Mouse (Mus musculus): ENCODE measurements around the gene Wnt5a.

Gene Wnt5a

DNA sequence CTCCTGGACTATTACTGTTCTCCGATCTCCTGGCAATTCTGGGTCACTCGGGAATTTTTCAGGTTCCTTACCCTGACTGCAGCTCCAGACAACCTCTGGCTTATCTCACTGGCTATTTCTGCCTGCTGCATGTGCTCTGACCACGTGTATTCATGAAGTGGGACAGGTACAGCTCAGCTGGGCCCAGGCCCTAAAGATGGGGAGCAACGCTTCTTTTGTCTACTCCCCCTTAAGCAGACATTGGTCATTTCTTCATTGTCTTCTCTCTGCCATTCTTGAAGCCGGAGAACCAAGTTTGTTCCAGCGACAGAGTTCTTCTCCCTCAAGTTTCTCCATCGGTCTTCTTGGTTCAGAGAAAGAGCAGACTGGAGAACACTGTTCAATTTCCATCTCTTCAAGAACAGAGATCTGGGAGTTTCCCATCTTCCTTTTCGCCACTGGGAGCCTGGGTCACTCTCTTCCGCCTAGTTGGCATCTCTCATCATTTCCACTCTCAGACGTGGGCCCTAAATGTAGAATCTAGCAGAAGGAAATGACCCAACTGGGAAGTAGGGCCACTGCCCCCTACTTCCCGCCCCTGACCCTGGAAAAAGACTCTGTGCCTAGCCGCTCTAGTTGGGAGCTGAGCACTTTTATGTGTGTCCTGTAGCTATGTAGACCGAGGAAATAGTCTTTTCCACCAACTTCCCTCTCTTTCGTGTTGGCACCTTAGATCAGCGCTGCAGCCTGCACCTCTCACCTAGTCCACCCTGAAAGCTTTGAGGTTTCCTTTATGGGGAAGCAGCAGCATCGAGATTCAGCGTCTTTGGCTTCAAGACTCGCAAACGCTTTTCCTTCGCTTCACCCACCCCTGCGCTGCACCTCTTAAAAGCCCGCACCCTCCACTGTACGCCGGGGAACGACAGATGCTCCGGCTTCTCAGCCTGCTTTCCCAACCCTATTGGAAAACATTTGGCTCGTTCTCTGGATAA is 4.0 kb downstream of the Wnt5a start:
- DNase-seq (ENCODE audit: low read depth in 1 of 2, low spot score in 2 of 2) = no peak

DNA sequence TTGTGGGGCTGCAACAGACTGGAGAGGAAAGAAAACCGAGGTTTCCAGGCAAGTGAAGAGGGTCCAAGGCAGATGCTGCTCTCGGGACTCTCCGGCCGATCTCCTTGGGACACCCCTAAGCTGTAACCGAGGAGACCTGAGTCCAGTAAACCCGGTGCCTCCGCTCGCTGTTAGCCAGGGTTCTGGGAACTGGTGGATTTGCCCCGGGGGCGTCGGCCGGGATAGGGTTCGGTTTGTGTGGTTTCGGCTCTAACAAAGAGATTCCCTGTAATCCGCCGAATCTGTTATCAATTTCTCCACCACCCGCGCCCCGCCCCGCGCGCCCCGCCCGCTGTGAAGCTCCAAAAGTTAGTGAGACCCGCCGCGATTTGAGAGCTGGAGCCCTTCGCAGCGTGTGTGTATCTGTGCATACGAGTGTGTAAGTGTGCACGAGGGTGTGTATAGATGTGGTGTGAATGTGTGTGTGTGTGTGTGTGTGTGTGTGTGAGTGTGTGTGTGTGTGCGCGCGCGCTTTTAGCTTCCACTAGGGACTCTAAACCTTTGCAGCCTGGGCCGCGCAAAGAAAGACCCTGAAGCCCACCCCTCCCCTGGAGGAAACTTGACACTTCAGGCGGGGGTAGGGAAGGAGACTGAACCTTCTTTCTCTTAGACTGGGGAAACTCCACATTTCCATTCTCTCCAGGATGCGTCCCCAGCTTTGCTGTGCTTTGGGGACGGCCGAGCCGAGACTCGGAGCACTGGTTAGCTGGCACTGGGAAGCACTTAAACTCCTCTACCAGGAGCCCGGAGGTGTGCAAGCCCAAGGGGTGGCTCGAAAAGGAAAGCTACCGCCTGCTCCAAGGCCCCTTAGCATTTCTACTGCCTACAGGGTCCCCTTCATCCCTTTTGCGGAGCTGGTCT is 5.1 kb downstream of the Wnt5a start:
- DNase-seq (ENCODE audit: low read depth in 1 of 2, low spot score in 2 of 2) = no peak

DNA sequence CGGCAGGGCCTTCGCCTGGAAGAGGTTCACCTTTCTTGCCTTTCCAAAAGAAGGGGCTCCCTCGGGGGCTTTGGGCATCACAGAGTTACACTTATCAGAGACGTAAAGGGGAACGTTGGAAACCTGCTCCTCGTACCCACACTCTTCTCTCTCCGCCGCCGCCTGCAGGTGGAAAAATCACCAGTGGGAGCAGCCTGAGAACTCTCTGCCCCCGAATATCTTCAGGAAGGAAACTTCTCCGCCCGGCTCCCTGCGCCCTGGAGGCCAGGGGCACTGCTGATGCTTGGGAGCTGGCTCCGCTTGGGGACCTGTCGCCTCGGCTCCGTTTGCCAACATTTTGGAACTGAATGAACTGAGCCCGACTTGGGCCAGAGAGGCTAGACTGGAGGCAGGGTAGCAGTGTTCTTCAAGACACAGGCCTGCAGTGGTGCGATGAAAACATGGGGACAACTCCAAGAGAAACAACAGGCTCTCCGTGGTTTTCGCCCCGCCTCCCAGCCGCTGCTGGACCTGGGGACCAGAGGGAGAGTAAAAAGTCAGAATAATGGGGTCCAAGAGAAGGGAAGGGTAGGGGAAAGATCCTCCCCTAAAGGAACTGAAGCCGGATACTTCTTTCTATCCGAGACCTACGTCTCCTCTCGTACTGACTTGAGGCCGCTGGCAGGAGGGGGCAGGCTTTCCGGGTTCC is 5.9 kb downstream of the Wnt5a start:
- DNase-seq (ENCODE audit: low read depth in 1 of 2, low spot score in 2 of 2) = no peak

DNA sequence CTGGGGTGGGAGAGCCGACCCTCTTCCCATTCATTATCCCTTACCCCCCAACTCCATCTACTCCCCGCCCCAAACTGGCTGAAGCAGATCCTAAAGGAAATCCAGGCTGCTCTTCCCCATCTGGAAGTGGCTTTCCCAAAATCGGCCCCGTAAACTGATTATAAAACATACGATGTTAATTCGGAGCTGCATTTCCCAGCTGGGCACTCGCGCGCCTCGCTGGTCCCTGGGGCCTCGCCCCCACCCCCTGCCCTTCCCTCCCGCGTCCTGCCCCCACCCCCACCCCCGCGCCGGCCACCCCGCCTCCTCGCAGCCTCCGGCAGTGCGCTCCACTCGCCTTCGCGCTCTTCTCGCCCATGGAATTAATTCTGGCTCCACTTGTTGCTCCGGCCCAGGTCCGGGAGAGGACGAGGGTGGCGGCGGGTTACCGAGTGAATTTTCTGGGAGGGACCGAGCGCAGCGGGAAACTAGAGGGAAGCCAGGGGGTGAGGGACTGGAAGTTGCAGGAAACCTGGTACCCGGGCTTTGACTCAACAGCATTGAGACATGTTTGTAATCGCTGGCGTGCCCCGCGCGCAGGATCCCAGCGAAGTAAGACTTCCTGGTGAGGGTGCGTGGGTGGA is 6.6 kb downstream of the Wnt5a start:
- no peak for DNase-seq (ENCODE audit: low read depth in 1 of 2, low spot score in 2 of 2)

DNA sequence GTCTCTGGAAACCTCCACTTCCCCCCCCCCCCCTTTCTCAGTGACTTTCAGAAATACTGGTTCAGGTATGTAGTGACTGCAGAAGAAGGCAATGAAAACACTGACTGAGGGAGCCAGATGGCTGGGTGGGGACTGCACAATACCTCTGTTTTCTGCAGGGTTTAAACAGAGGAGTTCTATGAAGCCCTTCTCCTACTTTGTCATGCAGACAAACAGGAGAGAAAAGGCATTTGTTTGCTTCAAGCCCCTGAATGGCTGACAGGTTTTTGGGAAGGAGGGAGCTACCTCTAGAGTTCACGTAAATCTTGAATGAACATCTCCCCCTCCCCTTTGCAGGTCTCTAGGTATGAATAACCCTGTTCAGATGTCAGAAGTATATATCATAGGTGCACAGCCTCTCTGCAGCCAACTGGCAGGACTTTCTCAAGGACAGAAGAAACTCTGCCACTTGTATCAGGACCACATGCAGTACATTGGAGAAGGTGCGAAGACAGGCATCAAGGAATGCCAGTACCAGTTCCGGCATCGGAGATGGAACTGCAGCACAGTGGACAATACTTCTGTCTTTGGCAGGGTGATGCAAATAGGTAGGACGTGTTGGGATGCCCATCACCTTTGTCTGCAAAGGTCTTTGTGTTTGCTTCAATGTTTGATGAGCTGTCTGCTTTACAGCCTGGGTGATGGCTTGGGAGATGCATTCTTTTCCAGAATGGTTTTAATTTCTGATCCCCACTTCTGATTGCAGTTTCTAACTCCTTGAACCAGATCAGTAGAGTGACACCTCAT is 8.4 kb downstream of the Wnt5a start:
- no peak for DNase-seq (ENCODE audit: low read depth in 1 of 2, low spot score in 2 of 2)

DNA sequence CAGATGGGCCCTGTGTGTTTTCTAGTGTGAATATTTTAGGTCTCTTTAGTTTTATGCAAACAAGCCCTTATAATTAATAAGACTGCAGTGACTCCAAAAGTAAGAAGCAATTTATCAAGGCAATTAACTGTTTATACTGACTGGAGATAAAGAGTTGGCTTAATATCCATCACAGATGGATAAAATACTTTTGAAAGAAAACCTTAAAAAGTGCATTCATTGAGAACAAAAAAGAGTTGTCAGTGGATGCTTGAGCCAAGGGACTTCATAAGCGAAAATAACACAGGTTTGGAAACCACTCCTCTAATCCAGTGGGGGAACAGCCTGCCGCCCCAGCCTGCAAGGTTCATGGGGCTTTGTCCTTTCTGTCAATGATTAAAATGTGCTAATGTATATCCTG is 9.6 kb downstream of the Wnt5a start:
- DNase-seq (ENCODE audit: low read depth in 1 of 2, low spot score in 2 of 2) = no peak

DNA sequence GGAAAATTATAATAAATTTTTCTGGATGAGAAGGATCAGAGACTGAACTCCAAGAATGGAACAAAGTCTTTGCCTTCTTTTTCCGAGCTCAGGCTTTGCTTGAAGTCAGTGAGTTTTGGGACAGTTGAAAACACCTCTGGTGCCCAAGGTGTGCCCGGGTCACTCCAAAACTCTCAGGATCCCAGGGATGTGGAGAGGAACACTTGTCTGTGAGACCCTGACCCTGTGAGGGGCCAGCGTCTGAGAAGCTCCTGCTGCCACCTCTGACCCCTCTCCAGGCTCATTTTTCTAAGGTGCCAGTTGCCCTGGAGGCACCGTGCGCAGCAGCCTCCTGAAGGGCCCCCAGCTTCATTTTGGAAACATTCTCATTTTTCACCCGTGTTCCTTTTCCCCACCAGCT is 10.8 kb downstream of the Wnt5a start:
- DNase-seq (ENCODE audit: low read depth in 1 of 2, low spot score in 2 of 2) = no peak

DNA sequence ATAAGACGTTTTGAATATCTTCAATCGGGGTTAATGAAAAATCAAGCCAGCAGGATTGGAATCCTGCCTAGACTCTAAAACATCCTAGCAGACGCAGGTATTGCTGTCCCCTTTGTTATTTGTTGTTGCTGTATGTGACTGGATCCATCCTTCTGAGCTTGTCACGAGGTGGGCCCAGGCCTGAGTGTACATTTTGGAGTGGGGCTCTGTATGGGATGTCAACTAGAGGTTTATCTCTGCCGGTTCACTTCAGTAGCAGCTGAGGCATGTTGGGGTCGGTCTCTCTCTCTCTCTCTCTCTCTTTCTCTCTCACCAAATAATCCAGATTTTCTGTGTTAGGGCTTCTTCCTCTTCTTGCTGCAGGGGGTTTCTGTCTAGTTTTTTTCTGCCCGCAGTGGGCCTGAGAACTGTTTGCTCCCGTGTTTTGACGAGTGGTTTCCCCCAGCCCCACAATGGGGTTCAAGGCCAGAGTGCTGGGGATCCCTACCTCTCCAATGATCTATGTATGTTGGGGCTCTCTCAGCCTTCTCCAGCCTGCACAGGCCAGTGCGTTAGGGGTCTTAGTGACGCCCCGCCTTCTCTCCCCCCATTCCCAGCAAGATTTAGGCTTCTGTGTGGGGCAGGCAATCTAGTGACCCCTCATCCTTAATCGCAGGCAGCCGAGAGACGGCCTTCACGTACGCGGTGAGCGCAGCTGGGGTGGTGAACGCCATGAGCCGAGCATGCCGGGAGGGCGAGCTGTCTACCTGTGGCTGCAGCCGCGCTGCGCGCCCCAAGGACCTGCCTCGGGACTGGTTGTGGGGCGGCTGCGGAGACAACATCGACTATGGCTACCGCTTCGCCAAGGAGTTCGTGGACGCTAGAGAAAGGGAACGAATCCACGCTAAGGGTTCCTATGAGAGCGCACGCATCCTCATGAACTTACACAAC is 13.3 kb downstream of the Wnt5a start:
- no peak for DNase-seq (ENCODE audit: low read depth in 1 of 2, low spot score in 2 of 2)

DNA sequence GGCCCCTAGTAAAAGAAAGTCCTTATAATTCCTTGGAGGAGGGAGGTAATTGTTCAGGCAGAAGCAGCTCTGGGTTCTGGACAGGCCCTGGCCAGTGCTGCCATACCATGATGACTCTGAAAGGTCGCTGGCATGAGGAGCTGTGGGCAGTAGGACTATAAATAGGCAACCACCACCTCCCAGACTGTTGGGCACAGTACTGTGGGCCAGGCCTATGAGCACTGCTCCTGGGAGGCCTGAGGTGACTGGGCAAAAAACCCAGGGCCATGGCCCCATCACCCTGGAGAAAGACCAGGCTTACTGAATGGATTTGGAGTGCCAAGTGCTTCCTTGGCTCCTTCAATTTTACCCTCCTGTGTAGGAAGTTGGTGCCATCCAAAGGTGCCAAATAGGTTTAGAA is 16.6 kb downstream of the Wnt5a start:
- DNase-seq (ENCODE audit: low read depth in 1 of 2, low spot score in 2 of 2) = no peak

DNA sequence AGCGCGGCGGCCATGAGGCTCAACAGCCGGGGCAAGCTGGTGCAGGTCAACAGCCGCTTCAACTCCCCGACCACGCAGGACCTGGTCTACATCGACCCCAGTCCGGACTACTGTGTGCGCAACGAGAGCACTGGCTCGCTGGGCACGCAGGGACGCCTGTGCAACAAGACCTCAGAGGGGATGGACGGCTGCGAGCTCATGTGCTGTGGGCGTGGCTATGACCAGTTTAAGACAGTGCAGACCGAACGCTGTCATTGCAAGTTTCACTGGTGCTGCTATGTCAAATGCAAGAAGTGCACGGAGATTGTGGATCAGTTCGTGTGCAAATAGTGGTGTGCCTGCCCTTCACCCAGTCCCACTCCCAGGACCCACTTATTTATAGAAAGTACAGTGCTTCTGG is 18.1 kb downstream of the Wnt5a start:
- no peak for DNase-seq (ENCODE audit: low read depth in 1 of 2, low spot score in 2 of 2)

DNA sequence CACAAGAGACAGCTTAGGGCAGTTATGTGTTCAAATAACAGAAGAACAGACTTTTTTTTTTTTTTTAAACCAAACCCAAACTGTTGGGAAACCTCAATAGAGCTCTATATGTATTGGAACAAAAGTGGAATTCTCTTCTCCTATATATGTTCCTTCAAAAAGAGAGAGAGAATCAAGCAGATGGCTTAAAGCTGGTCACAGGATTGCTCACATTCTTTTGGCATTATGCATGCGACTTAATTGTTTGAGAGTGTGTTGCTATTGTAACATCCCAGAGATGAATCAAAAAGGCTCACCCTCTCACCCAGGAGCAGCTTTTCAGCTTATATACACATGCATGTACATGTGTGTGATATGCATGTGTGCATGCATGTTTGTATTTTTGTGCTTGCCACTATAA is 21.0 kb downstream of the Wnt5a start:
- DNase-seq (ENCODE audit: low read depth in 1 of 2, low spot score in 2 of 2) = no peak

DNA sequence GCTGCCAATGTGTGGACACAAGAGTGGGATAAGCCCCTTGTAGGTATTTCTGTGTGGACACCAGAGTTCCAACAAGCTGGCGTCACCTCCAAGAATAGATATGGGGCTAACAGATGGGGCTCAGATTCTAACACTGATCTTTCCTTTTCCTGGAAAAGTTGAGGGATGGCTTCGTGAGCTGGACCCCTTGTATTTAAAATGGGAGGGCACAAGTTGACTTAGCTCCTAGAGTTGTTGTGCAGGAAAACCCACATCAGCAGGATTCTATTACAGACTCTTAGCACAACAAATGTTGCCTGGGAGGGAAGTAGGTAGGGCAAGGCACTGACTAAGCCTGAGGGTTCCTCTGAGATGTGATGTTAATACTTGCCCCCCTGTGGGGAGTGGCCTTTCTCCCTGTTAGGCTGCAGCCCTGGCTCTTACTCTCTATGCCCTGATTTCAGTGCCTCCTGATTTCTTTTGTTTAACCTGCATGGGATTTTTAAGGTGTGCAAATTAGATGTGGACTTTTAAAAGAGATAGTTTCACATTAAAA is 23.7 kb downstream of the Wnt5a start:
- no peak for DNase-seq (ENCODE audit: low read depth in 1 of 2, low spot score in 2 of 2)

DNA sequence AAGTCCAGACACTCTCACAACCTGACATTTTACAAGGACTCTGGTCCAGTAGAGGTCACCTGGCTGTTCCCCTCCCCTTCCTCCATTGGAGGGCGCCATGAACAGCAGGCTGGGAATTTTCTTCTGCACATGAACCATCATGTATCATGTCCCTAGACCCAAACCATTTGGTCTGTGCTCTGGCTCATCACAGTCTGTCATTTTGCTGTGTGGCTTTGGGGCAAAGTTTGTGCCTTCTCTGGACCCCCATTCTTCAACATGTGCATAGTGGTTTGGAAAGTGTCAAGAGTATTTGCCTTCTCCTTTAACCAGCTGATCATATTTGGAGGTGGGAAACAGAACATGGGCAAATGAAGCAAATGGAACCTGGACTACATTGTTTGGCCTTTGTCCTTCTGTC is 27.0 kb downstream of the Wnt5a start:
- DNase-seq (ENCODE audit: low read depth in 1 of 2, low spot score in 2 of 2) = no peak

DNA sequence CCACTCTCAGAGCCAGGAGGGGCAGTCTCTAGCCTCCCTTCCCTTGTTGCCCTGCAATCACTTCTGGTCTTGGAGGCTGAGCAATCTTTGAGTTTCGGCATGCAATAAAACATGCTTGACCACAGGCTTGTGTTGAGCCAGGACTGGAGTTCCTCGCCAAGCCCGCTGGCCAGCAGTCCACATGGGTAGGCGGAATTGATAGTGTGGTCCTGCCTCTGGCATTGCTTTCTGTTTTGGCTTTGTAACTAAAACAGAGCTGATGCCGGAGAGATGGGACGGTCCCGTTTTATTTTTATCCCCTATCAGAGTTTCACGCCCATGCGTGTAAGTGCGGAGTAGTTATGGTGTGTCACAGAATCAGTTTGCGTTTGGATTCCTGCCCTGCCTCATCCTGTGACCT is 28.4 kb downstream of the Wnt5a start:
- no peak for DNase-seq (ENCODE audit: low read depth in 1 of 2, low spot score in 2 of 2)

DNA sequence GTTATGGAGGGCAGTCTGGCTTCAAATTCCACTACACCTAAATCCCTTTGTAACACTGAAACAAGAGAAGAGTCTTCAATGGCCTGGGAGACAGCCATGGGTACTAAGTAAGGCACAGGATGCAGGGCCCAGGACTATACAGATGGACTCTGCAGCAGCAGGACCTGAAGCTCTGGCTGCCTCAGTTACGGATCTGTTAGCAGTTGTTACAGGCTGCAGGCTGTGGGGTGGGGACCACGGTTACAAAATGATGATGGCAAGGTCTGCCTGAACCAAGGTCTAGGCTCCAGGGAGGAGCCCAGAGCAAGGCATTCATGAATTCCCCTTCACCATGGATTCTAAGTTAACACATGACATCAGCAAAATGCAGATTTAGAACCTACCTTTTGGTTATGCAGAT is 29.3 kb downstream of the Wnt5a start:
- DNase-seq (ENCODE audit: low read depth in 1 of 2, low spot score in 2 of 2) = no peak

DNA sequence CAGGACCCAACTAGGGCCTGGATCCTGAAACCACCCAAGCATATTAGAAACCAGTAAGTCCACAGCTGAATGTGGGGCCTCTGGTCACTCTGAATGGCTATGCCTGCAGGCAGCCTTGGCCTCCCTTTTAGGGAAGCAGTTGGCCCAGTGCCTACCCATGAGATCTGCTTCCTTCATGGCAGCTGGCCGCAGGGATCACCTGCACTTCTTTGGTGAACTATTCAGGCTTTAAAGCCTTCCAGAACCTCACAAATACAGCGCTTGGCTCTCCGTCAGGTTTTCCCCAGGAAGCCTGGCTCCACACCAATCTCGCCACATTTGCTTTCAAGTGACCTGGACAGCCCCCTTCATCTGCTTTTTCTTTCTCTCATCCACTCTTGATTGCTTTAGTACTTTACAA is 31.3 kb downstream of the Wnt5a start:
- no peak for DNase-seq (ENCODE audit: low read depth in 1 of 2, low spot score in 2 of 2)

DNA sequence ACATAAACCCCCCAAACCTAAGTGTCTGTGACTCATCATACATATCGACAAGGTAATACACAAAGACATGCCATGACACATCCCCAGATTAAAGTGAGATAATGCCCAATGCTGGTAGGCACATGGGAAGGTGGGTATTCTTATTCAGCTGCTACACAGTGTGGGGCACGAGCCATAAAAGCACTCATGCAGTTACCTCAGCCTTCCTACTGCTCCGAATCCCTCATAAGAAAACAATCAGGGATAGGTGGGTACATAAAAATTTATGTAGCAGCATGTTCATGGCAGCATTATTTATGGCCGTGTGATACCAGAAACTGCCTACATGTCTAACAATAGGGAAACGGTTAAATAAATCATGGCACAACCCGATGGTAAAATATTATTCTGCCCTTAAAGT is 35.0 kb downstream of the Wnt5a start:
- DNase-seq (ENCODE audit: low read depth in 1 of 2, low spot score in 2 of 2) = no peak

DNA sequence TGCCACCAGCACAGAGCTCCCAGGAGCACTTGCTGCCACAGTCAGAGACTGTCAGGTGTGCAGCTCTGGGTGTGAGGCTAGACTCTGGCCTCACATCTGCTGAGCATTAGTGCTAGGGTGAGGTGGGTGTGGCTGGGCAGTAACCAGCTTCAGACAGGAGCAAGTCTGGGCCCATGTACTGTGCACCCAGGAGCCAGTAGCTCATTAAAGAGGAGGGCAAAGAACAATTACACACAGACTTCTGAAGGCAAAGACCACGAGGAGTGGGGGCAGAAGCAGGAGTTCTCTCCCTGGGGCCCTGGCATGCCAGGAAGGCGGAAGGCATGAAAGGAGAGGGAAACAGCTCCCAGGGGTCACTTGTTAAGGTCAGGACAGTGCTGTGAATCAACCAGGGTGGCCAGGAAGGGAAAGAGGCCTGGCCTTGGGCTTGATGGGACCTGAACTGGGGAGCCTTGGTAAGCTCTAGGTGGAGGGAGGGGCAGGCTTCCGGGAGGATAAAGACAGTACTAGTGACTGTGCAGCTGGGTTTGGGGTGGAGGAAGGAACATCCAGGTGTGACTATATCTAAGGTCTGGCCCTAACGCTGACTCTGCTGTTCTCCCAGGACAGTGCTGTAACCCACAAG is 37.7 kb downstream of the Wnt5a start:
- no peak for DNase-seq (ENCODE audit: low read depth in 1 of 2, low spot score in 2 of 2)

DNA sequence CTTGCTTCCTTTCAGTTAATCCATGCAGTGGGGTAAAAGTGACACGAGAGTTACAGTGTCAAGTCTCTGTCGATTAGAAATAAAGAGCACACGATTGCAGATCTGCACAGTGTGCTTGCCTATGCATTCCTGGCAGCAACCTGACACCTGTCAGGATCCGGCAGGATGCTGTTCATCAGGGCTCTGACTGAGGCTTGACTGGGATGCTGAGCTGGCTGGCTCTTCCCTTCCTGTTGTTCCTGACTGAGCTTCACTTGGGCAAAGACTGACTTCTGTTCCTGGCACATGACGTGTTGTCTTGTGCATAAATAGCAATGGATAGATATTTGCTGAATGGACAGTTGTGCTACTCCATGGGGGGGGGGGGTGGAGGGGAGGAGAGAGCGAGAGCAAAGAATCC is 57.3 kb downstream of the Wnt5a start:
- no peak for DNase-seq (ENCODE audit: low read depth in 1 of 2, low spot score in 2 of 2)
